Mouse (Mus musculus): Measurements from ENCODE around the gene 1500009L16Rik. TPM values are rescaled to one million over a fixed set of nuclear protein-coding genes. Genes with fewer than 3 reads are reported as not detected.
A peak's percentile ranks its signal among the peaks of the same experiment; 100 is the strongest.

Gene 1500009L16Rik
- 25.2 and 28.1 TPM in 2 replicates for polyA plus RNA-seq (2015; fragmentation: Nextera tagmentation; extraction: Ambion mirVana)

DNA sequence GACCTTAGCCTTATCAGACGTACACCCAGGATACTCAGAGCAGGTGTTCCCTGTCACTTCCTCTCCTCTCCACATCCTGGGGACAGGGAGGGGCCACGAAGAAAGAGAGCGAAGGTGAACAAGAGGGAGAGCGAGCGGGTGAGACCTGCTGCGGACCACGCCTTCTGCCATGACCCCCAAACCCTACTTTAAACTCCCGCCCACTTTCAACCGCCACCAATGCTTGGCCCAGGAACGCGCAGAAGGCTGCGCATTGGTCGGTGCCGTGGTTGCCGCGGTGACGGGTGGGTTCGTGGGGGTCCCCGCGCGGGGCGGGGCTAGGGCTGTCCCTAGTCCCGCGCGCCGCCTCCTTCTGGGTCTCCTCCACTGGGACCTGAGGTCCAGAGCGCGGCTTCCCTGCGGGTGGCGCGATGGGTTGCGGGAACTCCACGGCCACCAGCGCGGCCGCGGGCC lies at the start of gene 1500009L16Rik:
TSS of gene 1500009L16Rik (plus strand) at position 287 of the 453 bp plus-strand sequence.
- peak within 1 kb of the TSS; percentile 63 for H3K4me3 ChIP-seq (replicated peaks)
- H3K4me2 ChIP-seq: peak within 1 kb of the TSS; percentile 85
- WGBS: 1% methylated on average over 37 of the region's 37 CpGs
- H3K27ac ChIP-seq: no peak within 1 kb of the TSS
- no peaks in the 10 kb centered on the region for H3K27me3 ChIP-seq (replicated peaks)
- H3K9me3 ChIP-seq: no peaks in the 10 kb centered on the region
- no peaks in the 10 kb centered on the region for H3K36me3 ChIP-seq
- peaks cover 10% of the 10 kb centered on the region; the same call in 1 of the 2 replicates for H3K4me1 ChIP-seq
- ATAC-seq (ENCODE audit: insufficient read depth, low FRiP score, low read depth): peak; percentile 90
- H3K9ac ChIP-seq: peak within 1 kb of the TSS; percentile 49

DNA sequence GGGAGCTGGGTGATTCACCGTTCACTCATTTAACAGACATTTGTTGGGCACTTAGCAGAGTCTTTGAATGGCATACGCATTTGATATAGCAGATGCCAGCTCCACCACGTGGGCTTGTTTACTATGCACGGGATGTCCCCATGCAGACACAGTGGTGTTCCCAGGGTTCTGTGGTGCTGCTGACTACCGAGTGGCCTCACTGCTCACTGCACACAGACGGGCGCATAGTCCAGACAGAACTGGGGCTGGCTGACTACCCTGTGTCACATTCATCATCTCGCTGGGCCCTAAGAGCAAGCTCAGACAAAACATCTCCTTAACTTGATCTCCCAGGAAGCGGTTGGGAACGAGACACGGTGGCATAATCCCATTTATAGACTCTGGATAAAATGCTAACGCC lies 41.3 kb upstream of the 1500009L16Rik start:
- no peak overlapping the region for H3K27ac ChIP-seq
- H3K4me1 ChIP-seq: no peaks in the 10 kb centered on the region
- no peak overlapping the region for H3K4me3 ChIP-seq (replicated peaks)
- WGBS: 79% methylated on average over 12 of the region's 12 CpGs
- no peak overlapping the region for H3K4me2 ChIP-seq
- ATAC-seq (ENCODE audit: insufficient read depth, low FRiP score, low read depth): no peak
- no peak overlapping the region for H3K9ac ChIP-seq
- no peaks in the 10 kb centered on the region for H3K27me3 ChIP-seq (replicated peaks)
- H3K36me3 ChIP-seq: no peaks in the 10 kb centered on the region
- no peaks in the 10 kb centered on the region for H3K9me3 ChIP-seq

DNA sequence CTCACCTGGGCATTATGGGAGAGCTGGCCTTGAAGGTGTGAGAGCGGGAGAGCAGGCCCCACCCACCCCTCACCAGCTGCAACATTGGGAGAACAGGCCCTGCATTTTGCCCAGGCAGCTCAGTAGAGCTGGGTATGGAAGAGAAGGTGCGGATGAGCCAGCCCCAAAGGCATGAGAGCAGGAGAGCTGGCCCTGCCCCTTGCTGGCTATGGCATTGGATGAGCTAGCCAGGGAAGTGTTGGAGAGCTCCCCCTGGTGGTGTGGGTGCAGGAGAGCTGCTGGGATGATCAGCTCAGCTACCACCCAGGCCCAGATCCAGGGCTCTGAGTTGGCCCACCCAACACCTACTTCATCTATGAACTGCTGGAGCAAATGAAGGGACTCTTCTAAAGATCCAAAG lies 34.5 kb upstream of the 1500009L16Rik start:
- no peaks in the 10 kb centered on the region for H3K27me3 ChIP-seq (replicated peaks)
- H3K4me1 ChIP-seq: peaks cover 3% of the 10 kb centered on the region; the same call in 1 of the 2 replicates
- H3K27ac ChIP-seq: no peak overlapping the region
- H3K36me3 ChIP-seq: no peaks in the 10 kb centered on the region
- H3K4me2 ChIP-seq: no peak overlapping the region
- H3K9me3 ChIP-seq: no peaks in the 10 kb centered on the region
- no peak overlapping the region for H3K9ac ChIP-seq
- H3K4me3 ChIP-seq (replicated peaks): no peak overlapping the region
- WGBS: 77% methylated on average over 2 of the region's 2 CpGs
- no peak for ATAC-seq (ENCODE audit: insufficient read depth, low FRiP score, low read depth)

DNA sequence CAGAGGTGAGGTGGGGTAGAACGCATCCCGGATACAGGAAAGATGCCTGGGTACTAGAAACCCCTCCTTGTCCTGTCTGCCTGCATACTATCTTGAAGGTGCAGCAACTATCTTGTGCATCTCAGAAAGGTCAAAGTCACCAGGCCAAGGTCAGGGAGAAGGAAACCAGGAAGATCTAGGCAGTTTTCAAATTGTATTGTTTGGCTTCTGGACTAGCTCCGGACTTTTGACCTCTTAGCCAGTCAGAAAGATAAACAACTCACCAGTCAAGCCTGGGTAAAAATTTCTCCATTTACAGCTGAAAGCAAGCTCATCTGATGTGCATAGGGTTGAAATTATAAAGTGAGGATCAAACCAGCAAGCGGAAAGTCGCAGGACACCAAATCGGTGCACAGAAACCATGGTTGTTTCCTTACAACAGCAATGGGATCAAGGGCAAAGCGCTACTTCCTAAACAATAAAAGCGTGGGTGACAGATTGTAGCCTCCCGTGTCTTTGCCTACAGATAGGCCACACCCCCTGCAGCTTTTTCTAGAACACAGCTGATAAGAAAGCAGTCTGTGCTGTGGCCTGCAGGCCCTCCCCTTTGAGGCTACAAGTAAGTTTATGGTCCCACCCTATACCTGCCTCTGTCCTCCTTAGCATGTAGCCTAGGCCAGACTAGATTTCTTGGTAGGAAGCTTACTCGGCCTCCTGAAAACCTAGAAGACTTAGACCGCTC lies 30.3 kb upstream of the 1500009L16Rik start:
- Histone ChIP-seq H3K27me3 (replicated peaks) (no peaks in the 10 kb centered on the region), H3K9ac (no peak overlapping the region), H3K4me3 (replicated peaks) (no peak overlapping the region), H3K27ac (no peak overlapping the region), H3K4me2 (no peak overlapping the region), H3K9me3 (no peaks in the 10 kb centered on the region), H3K36me3 (no peaks in the 10 kb centered on the region), H3K4me1 (peaks cover 3% of the 10 kb centered on the region; the same call in 1 of the 2 replicates)
- 60% methylated on average over 11 of the region's 11 CpGs for WGBS
- ATAC-seq (ENCODE audit: insufficient read depth, low FRiP score, low read depth): no peak

DNA sequence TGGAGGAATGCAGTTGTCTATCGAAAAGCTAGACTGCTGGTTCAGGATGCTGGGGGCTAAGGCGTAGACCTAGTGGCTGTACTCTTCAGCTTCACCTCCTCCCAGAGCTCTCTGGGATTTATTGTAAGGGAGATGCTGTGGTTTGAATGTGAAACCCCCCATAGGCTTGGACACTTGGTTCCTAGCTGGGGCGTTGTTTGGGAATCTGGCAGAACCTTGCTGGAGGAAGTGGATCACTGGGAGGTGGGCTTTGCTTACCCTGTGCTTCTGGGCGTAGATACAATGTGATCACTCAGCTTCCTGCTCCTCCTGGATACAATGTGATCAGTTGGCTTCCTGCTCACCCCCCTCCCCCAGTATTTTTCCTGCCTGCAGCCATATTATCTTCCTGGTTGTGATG lies 26.4 kb upstream of the 1500009L16Rik start:
- Histone ChIP-seq H3K27ac (no peak overlapping the region), H3K4me1 (peaks cover 3% of the 10 kb centered on the region; the same call in 1 of the 2 replicates), H3K4me3 (replicated peaks) (no peak overlapping the region), H3K36me3 (no peaks in the 10 kb centered on the region), H3K27me3 (replicated peaks) (no peaks in the 10 kb centered on the region), H3K9me3 (no peaks in the 10 kb centered on the region), H3K9ac (no peak overlapping the region), H3K4me2 (no peak overlapping the region)
- WGBS: 80% methylated on average over 4 of the region's 4 CpGs
- no peak for ATAC-seq (ENCODE audit: insufficient read depth, low FRiP score, low read depth)

DNA sequence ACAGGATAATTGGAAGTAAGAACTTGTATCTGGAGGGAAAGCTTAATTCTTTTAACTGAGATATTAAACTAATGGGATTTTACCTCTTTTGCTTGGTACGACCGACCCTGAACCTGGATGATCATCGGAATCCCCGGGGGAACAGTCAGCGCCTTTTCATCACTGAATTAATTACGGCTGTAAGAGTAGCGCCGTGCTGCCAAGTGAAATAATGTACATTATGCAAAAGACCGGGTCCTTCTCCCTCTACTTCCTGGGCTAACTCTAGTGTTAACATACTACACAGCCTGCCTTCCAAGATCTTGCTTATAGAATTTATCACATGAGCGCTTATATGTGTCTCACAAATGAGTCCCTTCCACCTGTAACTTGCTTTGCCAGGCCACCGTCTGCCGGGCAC lies 16.0 kb upstream of the 1500009L16Rik start:
- 88% methylated on average over 12 of the region's 12 CpGs for WGBS
- Histone ChIP-seq H3K27me3 (replicated peaks) (no peaks in the 10 kb centered on the region), H3K4me2 (no peak overlapping the region), H3K27ac (no peak overlapping the region), H3K4me1 (no peaks in the 10 kb centered on the region), H3K9me3 (no peaks in the 10 kb centered on the region), H3K4me3 (replicated peaks) (no peak overlapping the region), H3K36me3 (no peaks in the 10 kb centered on the region), H3K9ac (no peak overlapping the region)
- no peak for ATAC-seq (ENCODE audit: insufficient read depth, low FRiP score, low read depth)

DNA sequence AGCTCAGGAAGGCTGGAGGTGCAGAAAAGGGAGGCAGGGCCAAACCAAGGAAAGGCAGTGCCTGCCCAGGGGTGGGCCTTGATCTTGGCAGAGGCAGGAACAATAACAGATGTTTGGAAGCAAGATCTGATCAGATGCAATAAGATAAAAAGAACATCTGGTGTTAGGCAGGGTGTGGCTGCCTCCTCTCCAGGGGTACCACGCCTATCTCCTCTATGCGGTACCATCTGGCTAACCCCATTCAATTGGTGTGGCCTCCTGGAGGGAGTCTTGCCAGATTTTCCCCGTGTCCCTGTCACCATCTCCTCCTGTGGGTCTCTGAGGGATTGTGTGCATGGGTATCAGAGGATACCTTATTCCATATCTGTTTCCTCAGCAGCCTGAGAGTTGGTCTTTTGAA lies 12.7 kb upstream of the 1500009L16Rik start:
- WGBS: 66% methylated on average over 3 of the region's 3 CpGs
- Histone ChIP-seq H3K4me3 (replicated peaks) (no peak overlapping the region), H3K27ac (no peak overlapping the region), H3K4me2 (no peak overlapping the region), H3K27me3 (replicated peaks) (no peaks in the 10 kb centered on the region), H3K9me3 (no peaks in the 10 kb centered on the region), H3K36me3 (no peaks in the 10 kb centered on the region), H3K4me1 (no peaks in the 10 kb centered on the region), H3K9ac (no peak overlapping the region)
- no peak for ATAC-seq (ENCODE audit: insufficient read depth, low FRiP score, low read depth)

DNA sequence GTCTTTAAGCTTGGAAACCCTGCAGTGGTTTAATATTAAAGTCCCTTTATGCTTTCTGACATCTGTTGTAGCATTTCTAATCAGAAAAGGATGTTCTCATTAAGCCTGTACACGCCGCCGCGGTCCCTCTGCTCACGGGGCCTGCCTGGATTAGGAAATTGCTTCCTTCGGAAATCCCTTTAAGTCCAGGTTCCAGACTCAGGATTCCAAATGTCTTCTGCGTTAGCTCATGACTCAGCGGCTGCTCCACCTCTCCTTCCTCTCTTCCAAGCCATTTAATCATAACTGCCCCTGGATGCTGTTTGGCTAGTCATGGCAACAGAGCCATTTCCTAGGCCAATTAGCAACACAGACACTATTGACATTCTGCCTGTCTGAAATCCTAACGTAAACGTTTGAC lies 10.9 kb upstream of the 1500009L16Rik start:
- Histone ChIP-seq H3K27ac (no peak overlapping the region), H3K27me3 (replicated peaks) (no peaks in the 10 kb centered on the region), H3K4me1 (no peaks in the 10 kb centered on the region), H3K9ac (no peak overlapping the region), H3K4me3 (replicated peaks) (no peak overlapping the region), H3K9me3 (no peaks in the 10 kb centered on the region), H3K4me2 (no peak overlapping the region), H3K36me3 (no peaks in the 10 kb centered on the region)
- WGBS: 42% methylated on average over 10 of the region's 10 CpGs
- ATAC-seq (ENCODE audit: insufficient read depth, low FRiP score, low read depth): no peak

GRCm38 (mm10) chr10:83718855-83719474 lies 3.7 kb upstream of the 1500009L16Rik start:
- Histone ChIP-seq H3K9ac (no peak overlapping the region), H3K27me3 (replicated peaks) (no peaks in the 10 kb centered on the region), H3K36me3 (no peaks in the 10 kb centered on the region), H3K27ac (no peak overlapping the region), H3K9me3 (no peaks in the 10 kb centered on the region), H3K4me3 (replicated peaks) (no peak overlapping the region), H3K4me1 (peaks cover 9% of the 10 kb centered on the region; the same call in 1 of the 2 replicates), H3K4me2 (no peak overlapping the region)
- WGBS: 78% methylated on average over 12 of the region's 12 CpGs
- ATAC-seq (ENCODE audit: insufficient read depth, low FRiP score, low read depth): no peak

GRCm38 (mm10) chr10:83723055-83723454 lies 390 bp downstream of the 1500009L16Rik start:
- 1% methylated on average over 23 of the region's 23 CpGs for WGBS

GRCm38 (mm10) chr10:83724351-83725059 lies 1.8 kb downstream of the 1500009L16Rik start:
- Histone ChIP-seq H3K36me3 (no peaks in the 10 kb centered on the region), H3K4me3 (replicated peaks) (no peak overlapping the region), H3K9me3 (no peaks in the 10 kb centered on the region), H3K4me1 (peaks cover 10% of the 10 kb centered on the region; the same call in 1 of the 2 replicates), H3K4me2 (no peak overlapping the region), H3K9ac (no peak overlapping the region), H3K27me3 (replicated peaks) (no peaks in the 10 kb centered on the region), H3K27ac (no peak overlapping the region)
- WGBS: 81% methylated on average over 15 of the region's 15 CpGs
- ATAC-seq (ENCODE audit: insufficient read depth, low FRiP score, low read depth): no peak

More at GRCm38 (mm10) chr10:83723055-83723454, 390 bp downstream of the 1500009L16Rik start:
- Histone ChIP-seq H3K27ac (no peak overlapping the region), H3K9ac (peak overlapping the region; percentile 49), H3K4me3 (replicated peaks) (peak overlapping the region; percentile 63), H3K27me3 (replicated peaks) (no peaks in the 10 kb centered on the region), H3K4me1 (peaks cover 10% of the 10 kb centered on the region; the same call in 1 of the 2 replicates), H3K36me3 (no peaks in the 10 kb centered on the region), H3K9me3 (no peaks in the 10 kb centered on the region), H3K4me2 (peak overlapping the region; percentile 85)
- ATAC-seq (ENCODE audit: insufficient read depth, low FRiP score, low read depth): peak; percentile 50

DNA sequence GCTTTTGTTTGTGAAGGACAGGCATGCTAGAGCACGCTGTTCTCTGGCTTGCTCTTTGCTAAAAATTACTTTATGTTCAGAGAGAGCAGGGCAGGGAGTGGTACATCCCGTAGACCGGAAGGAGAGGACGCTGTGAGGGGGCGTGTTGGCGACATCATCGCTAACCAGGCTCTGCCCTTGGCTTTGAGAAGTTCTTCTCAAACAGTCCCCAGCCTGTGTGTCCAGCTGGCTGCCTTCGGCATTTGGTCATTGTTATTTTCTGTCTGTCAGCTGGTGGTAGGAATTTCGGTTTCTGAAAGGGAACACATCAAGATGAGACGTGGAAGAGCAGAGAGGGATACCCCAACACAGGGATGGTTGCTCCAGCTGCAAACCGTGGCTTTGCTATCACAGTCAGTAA lies 3.5 kb downstream of the 1500009L16Rik start:
- H3K4me1 ChIP-seq: peaks cover 10% of the 10 kb centered on the region; the same call in 1 of the 2 replicates
- H3K36me3 ChIP-seq: no peaks in the 10 kb centered on the region
- H3K27me3 ChIP-seq (replicated peaks): no peaks in the 10 kb centered on the region
- H3K9me3 ChIP-seq: no peaks in the 10 kb centered on the region
- H3K4me2 ChIP-seq: peak overlapping the region; percentile 9; the same call in 1 of the 2 replicates
- 57% methylated on average over 11 of the region's 11 CpGs for WGBS
- no peak overlapping the region for H3K27ac ChIP-seq
- no peak for ATAC-seq (ENCODE audit: insufficient read depth, low FRiP score, low read depth)
- H3K9ac ChIP-seq: no peak overlapping the region
- H3K4me3 ChIP-seq (replicated peaks): no peak overlapping the region

Data from stomach, embryonic 15.5 days (tissue).